Mouse (Mus musculus): ENCODE data around the gene Dgkz. TPM values are rescaled to one million over a fixed set of nuclear protein-coding genes. Genes with fewer than 3 reads are reported as not detected.

Gene Dgkz
- polyA plus RNA-seq, 1 experiment from 2014 or later = 39.1 TPM

- Histone ChIP-seq H3K4me3 (peak overlapping the region; percentile 39), H3K4me1 (peaks cover 54% of the 10 kb centered on the region), H3K36me3 (replicated peaks) (no peaks in the 10 kb centered on the region), H3K9me3 (peaks cover 2% of the 10 kb centered on the region; the same call in 1 of the 2 replicates), H3K27me3 (ENCODE audit: poor library complexity, severe bottlenecking) (peaks cover 19% of the 10 kb centered on the region), H3K27ac (peak overlapping the region; percentile 87)
- WGBS = 35% methylated on average over 9 of the region's 9 CpGs
- no peak for DNase-seq (ENCODE audit: extremely low spot score, low spot score)
Measured at GRCm38 (mm10) chr2:91984906-91985525, 9.4 kb upstream of the Dgkz start.

- Histone ChIP-seq H3K4me1 (peaks cover 60% of the 10 kb centered on the region), H3K4me3 (peak overlapping the region; percentile 39)
Measured at GRCm38 (mm10) chr2:91984439-91984838, 8.8 kb upstream of the Dgkz start.

GRCm38 (mm10) chr2:91980830-91981229 lies 5.2 kb upstream of the Dgkz start:
- WGBS = 47% methylated on average over 5 of the region's 5 CpGs
- peaks cover 71% of the 10 kb centered on the region for H3K4me1 ChIP-seq
- H3K4me3 ChIP-seq = no peak overlapping the region
- H3K27me3 ChIP-seq (ENCODE audit: poor library complexity, severe bottlenecking) = peaks cover 43% of the 10 kb centered on the region
- no peaks in the 10 kb centered on the region for H3K9me3 ChIP-seq
- H3K36me3 ChIP-seq (replicated peaks) = no peaks in the 10 kb centered on the region
- DNase-seq (ENCODE audit: extremely low spot score, low spot score) = no peak
- peak overlapping the region; percentile 66 for H3K27ac ChIP-seq

More at GRCm38 (mm10) chr2:91984439-91984838, 8.8 kb upstream of the Dgkz start:
- Histone ChIP-seq H3K36me3 (replicated peaks) (no peaks in the 10 kb centered on the region), H3K9me3 (no peaks in the 10 kb centered on the region; the same call in 1 of the 2 replicates), H3K27ac (peak overlapping the region; percentile 87), H3K27me3 (ENCODE audit: poor library complexity, severe bottlenecking) (peaks cover 19% of the 10 kb centered on the region)
- peak; percentile 83 for DNase-seq (ENCODE audit: extremely low spot score, low spot score)
- WGBS = 1% methylated on average over 6 of the region's 13 CpGs

- no peaks in the 10 kb centered on the region for H3K9me3 ChIP-seq
- no peak overlapping the region for H3K4me3 ChIP-seq
- H3K36me3 ChIP-seq (replicated peaks) = no peaks in the 10 kb centered on the region
- peaks cover 49% of the 10 kb centered on the region for H3K27me3 ChIP-seq (ENCODE audit: poor library complexity, severe bottlenecking)
- peak overlapping the region; percentile 66 for H3K27ac ChIP-seq
- DNase-seq (ENCODE audit: extremely low spot score, low spot score) = no peak
- WGBS = 8% methylated on average over 4 of the region's 4 CpGs
- peaks cover 71% of the 10 kb centered on the region for H3K4me1 ChIP-seq
Measured at GRCm38 (mm10) chr2:91980245-91980644, 4.6 kb upstream of the Dgkz start.

- H3K9me3 ChIP-seq = no peaks in the 10 kb centered on the region
- H3K4me3 ChIP-seq = no peak overlapping the region
- 50% methylated on average over 2 of the region's 2 CpGs for WGBS
- H3K4me1 ChIP-seq = peaks cover 71% of the 10 kb centered on the region
- H3K27me3 ChIP-seq (ENCODE audit: poor library complexity, severe bottlenecking) = peaks cover 66% of the 10 kb centered on the region
- no peaks in the 10 kb centered on the region for H3K36me3 ChIP-seq (replicated peaks)
- 0 out of 2 replicates have a peak overlapping the region, but pooled peaks have one; percentile 40 for H3K27ac ChIP-seq
- DNase-seq (ENCODE audit: extremely low spot score, low spot score) = no peak
Measured at GRCm38 (mm10) chr2:91978547-91978946, 2.9 kb upstream of the Dgkz start.

- Histone ChIP-seq H3K4me1 (peaks cover 72% of the 10 kb centered on the region), H3K27ac (0 out of 2 replicates have a peak overlapping the region, but pooled peaks have one; percentile 36), H3K27me3 (ENCODE audit: poor library complexity, severe bottlenecking) (peaks cover 68% of the 10 kb centered on the region), H3K4me3 (no peak overlapping the region), H3K9me3 (no peaks in the 10 kb centered on the region), H3K36me3 (replicated peaks) (no peaks in the 10 kb centered on the region)
- WGBS = 89% methylated on average over 4 of the region's 4 CpGs
- no peak for DNase-seq (ENCODE audit: extremely low spot score, low spot score)
Measured at GRCm38 (mm10) chr2:91977960-91978359, 2.3 kb upstream of the Dgkz start.

- 17% methylated on average over 7 of the region's 7 CpGs for WGBS
- peaks cover 97% of the 10 kb centered on the region for H3K27me3 ChIP-seq (ENCODE audit: poor library complexity, severe bottlenecking)
Measured at GRCm38 (mm10) chr2:91973416-91974135, 2.1 kb downstream of the Dgkz start.

GRCm38 (mm10) chr2:91972121-91972566 lies 3.5 kb downstream of the Dgkz start:
- H3K4me1 ChIP-seq = peaks cover 64% of the 10 kb centered on the region
- H3K36me3 ChIP-seq (replicated peaks) = no peaks in the 10 kb centered on the region
- WGBS = 52% methylated on average over 13 of the region's 13 CpGs
- DNase-seq (ENCODE audit: extremely low spot score, low spot score) = no peak
- peaks cover 84% of the 10 kb centered on the region for H3K27me3 ChIP-seq (ENCODE audit: poor library complexity, severe bottlenecking)
- H3K27ac ChIP-seq = peak overlapping the region; percentile 65
- H3K9me3 ChIP-seq = no peaks in the 10 kb centered on the region
- no peak overlapping the region for H3K4me3 ChIP-seq

More at GRCm38 (mm10) chr2:91973416-91974135, 2.1 kb downstream of the Dgkz start:
- no peak overlapping the region for H3K4me3 ChIP-seq
- peaks cover 62% of the 10 kb centered on the region for H3K4me1 ChIP-seq
- H3K36me3 ChIP-seq (replicated peaks) = no peaks in the 10 kb centered on the region
- DNase-seq (ENCODE audit: extremely low spot score, low spot score) = no peak
- H3K27ac ChIP-seq = peak overlapping the region; percentile 3; the same call in 1 of the 2 replicates
- no peaks in the 10 kb centered on the region for H3K9me3 ChIP-seq

- peaks cover 84% of the 10 kb centered on the region for H3K27me3 ChIP-seq (ENCODE audit: poor library complexity, severe bottlenecking)
- no peaks in the 10 kb centered on the region for H3K9me3 ChIP-seq
- H3K36me3 ChIP-seq (replicated peaks) = no peaks in the 10 kb centered on the region
- H3K27ac ChIP-seq = peak overlapping the region; percentile 65
- WGBS = 23% methylated on average over 21 of the region's 21 CpGs
- peak overlapping the region; percentile 23; the same call in 1 of the 2 replicates for H3K4me3 ChIP-seq
- no peak for DNase-seq (ENCODE audit: extremely low spot score, low spot score)
- H3K4me1 ChIP-seq = peaks cover 63% of the 10 kb centered on the region
Measured at GRCm38 (mm10) chr2:91971231-91972097, 4.2 kb downstream of the Dgkz start.

GRCm38 (mm10) chr2:91967962-91968361 lies 7.7 kb downstream of the Dgkz start:
- H3K4me1 ChIP-seq = peaks cover 56% of the 10 kb centered on the region
- no peak overlapping the region for H3K4me3 ChIP-seq
- peak overlapping the region; percentile 60 for H3K27ac ChIP-seq
- H3K27me3 ChIP-seq (ENCODE audit: poor library complexity, severe bottlenecking) = peaks cover 74% of the 10 kb centered on the region
- H3K9me3 ChIP-seq = no peaks in the 10 kb centered on the region
- no peak for DNase-seq (ENCODE audit: extremely low spot score, low spot score)
- 69% methylated on average over 11 of the region's 11 CpGs for WGBS
- no peaks in the 10 kb centered on the region for H3K36me3 ChIP-seq (replicated peaks)

- H3K36me3 ChIP-seq (replicated peaks) = no peaks in the 10 kb centered on the region
- H3K9me3 ChIP-seq = no peaks in the 10 kb centered on the region
- peaks cover 58% of the 10 kb centered on the region for H3K27me3 ChIP-seq (ENCODE audit: poor library complexity, severe bottlenecking)
- H3K4me3 ChIP-seq = no peak overlapping the region
- peaks cover 56% of the 10 kb centered on the region for H3K4me1 ChIP-seq
- no peak overlapping the region for H3K27ac ChIP-seq
- whole genome bisulfite sequencing = 86% methylated on average over 5 of the region's 5 CpGs
- DNase-seq (ENCODE audit: extremely low spot score, low spot score) = no peak
Measured at GRCm38 (mm10) chr2:91966367-91966766, 9.3 kb downstream of the Dgkz start.

- 0 out of 2 replicates have a peak, but pooled peaks cover 4% of the 10 kb centered on the region for H3K36me3 ChIP-seq (replicated peaks)
- H3K27me3 ChIP-seq (ENCODE audit: poor library complexity, severe bottlenecking) = peaks cover 49% of the 10 kb centered on the region
- H3K27ac ChIP-seq = peak overlapping the region; percentile 76
- H3K4me3 ChIP-seq = peak overlapping the region; percentile 38
- DNase-seq (ENCODE audit: extremely low spot score, low spot score) = no peak
- H3K4me1 ChIP-seq = peaks cover 56% of the 10 kb centered on the region
- 15% methylated on average over 20 of the region's 20 CpGs for WGBS
- H3K9me3 ChIP-seq = no peaks in the 10 kb centered on the region
Measured at GRCm38 (mm10) chr2:91965417-91965816, 10.2 kb downstream of the Dgkz start.

Data from forebrain, embryonic 10.5 days (tissue).